Mouse (Mus musculus): ENCODE data around the gene Samd8. TPM values are rescaled to one million over a fixed set of nuclear protein-coding genes. Genes with fewer than 3 reads are reported as not detected.
A peak's percentile ranks its signal among the peaks of the same experiment; 100 is the strongest.

The Samd8 gene
- total RNA-seq, 1 experiment from 2014 or later, result 48.1 TPM

GRCm38 (mm10) chr14:21800641-21801040 lies 50.3 kb downstream of the Samd8 start:
- no peak for DNase-seq

GRCm38 (mm10) chr14:21801624-21802023 lies 51.3 kb downstream of the Samd8 start:
- no peak for DNase-seq

- DNase-seq, result no peak
These were observed 52.3 kb downstream of the Samd8 start for GRCm38 (mm10) chr14:21802543-21803206.

GRCm38 (mm10) chr14:21806203-21806602 lies 55.9 kb downstream of the Samd8 start:
- no peak for DNase-seq

GRCm38 (mm10) chr14:21806631-21807160 lies 56.4 kb downstream of the Samd8 start:
- no peak for DNase-seq

- DNase-seq, result peak; percentile 63
These were observed 58.0 kb downstream of the Samd8 start for GRCm38 (mm10) chr14:21808208-21808922.

GRCm38 (mm10) chr14:21809418-21809817 lies 59.1 kb downstream of the Samd8 start:
- no peak for DNase-seq

GRCm38 (mm10) chr14:21811301-21811700 lies 61.0 kb downstream of the Samd8 start:
- DNase-seq, result no peak

GRCm38 (mm10) chr14:21811744-21812393 lies 61.5 kb downstream of the Samd8 start:
- DNase-seq, result no peak

GRCm38 (mm10) chr14:21812590-21813162 lies 62.3 kb downstream of the Samd8 start:
- DNase-seq, result peak; percentile 78

GRCm38 (mm10) chr14:21813216-21813615 lies 62.9 kb downstream of the Samd8 start:
- no peak for DNase-seq

- no peak for DNase-seq
These were observed 63.5 kb downstream of the Samd8 start for GRCm38 (mm10) chr14:21813847-21814246.

GRCm38 (mm10) chr14:21814606-21815005 lies 64.3 kb downstream of the Samd8 start:
- no peak for DNase-seq

GRCm38 (mm10) chr14:21816255-21816654 lies 65.9 kb downstream of the Samd8 start:
- DNase-seq, result no peak

- DNase-seq, result no peak
These were observed 67.1 kb downstream of the Samd8 start for GRCm38 (mm10) chr14:21817453-21817852.

- no peak for DNase-seq
These were observed 70.7 kb downstream of the Samd8 start for GRCm38 (mm10) chr14:21820880-21821505.

- DNase-seq, result no peak
These were observed 72.0 kb downstream of the Samd8 start for GRCm38 (mm10) chr14:21822307-21822706.

GRCm38 (mm10) chr14:21822795-21823374 lies 72.6 kb downstream of the Samd8 start:
- peak; percentile 71 for DNase-seq

- no peak for DNase-seq
These were observed 73.6 kb downstream of the Samd8 start for GRCm38 (mm10) chr14:21823897-21824296.

- no peak for DNase-seq
These were observed 74.6 kb downstream of the Samd8 start, which contains the start of gene Vdac2 for GRCm38 (mm10) chr14:21824938-21825337. TSS of gene Vdac2 (plus strand) at chr14:21825238.

- no peak for DNase-seq
These were observed 75.6 kb downstream of the Samd8 start for GRCm38 (mm10) chr14:21825786-21826491.
